Mouse (Mus musculus): ENCODE results near the gene Gucy2g. TPM values are rescaled to one million over a fixed set of nuclear protein-coding genes. Genes with fewer than 3 reads are reported as not detected.
A peak's percentile ranks its signal among the peaks of the same experiment; 100 is the strongest.

Gucy2g gene
- 0.05 TPM in 1 of 2 replicates, not detected in the other for polyA plus RNA-seq (2015; fragmentation: Nextera tagmentation; extraction: Ambion mirVana)

DNA sequence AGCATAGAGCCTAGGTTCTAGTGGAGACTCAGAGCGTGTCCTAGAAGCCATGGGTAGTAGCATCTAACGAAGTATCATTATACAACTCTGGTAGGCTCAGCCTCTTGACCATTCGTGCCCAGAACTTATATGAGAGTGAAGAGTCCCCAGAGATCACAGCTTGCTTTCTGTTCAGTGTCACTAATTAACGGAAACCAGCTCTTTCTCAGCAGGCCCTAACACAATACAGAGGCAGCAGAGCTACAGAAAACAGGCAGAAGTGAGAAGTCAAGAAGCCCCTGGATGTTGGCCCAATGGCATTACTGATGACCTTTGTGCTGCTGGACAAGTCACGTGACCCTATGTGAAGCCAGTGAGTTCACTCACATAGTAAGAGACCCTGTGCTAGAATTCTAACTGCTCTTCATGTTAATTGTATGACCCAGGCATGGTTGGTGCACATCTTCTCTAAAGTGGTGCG is at the start of gene Gucy2g:
Gene Gucy2g (minus strand): TSS at position 51 of the 460 bp plus-strand sequence.
- Histone ChIP-seq H3K4me2 (no peak within 1 kb of the TSS), H3K36me3 (no peaks in the 10 kb centered on the region), H3K27me3 (no peaks in the 10 kb centered on the region), H3K27ac (no peak within 1 kb of the TSS), H3K9ac (no peak within 1 kb of the TSS), H3K4me1 (peaks cover 20% of the 10 kb centered on the region), H3K4me3 (no peak within 1 kb of the TSS), H3K9me3 (no peaks in the 10 kb centered on the region)
- 77% methylated on average over 6 of the region's 6 CpGs for WGBS
- ATAC-seq (ENCODE audit: borderline replicate concordance, extremely low read depth, low FRiP score, low TSS enrichment), result no peak

DNA sequence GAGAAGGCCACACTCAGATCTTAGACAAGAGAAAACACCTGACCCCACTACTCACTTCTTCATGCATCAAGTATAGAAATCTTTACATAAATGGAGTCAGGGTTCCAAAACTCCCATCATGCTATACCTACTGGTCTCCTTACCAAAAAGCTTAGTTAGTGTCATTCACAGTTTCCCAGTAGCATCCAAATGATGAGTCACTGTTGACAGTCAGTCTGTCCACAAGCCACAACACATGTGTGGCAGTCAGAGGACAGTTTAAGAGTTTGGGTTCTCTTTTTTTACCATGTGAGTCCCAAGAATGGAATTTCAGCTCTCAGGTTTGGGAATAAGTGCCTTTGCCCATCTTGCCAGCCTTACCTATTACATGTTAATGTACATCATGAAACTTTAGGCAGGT is 47.9 kb upstream of the Gucy2g start:
- Histone ChIP-seq H3K4me1 (no peaks in the 10 kb centered on the region), H3K27ac (no peak overlapping the region), H3K4me2 (no peak overlapping the region), H3K9ac (no peak overlapping the region), H3K9me3 (no peaks in the 10 kb centered on the region), H3K36me3 (peaks cover 53% of the 10 kb centered on the region), H3K27me3 (no peaks in the 10 kb centered on the region), H3K4me3 (no peak overlapping the region)
- no peak for ATAC-seq (ENCODE audit: borderline replicate concordance, extremely low read depth, low FRiP score, low TSS enrichment)

DNA sequence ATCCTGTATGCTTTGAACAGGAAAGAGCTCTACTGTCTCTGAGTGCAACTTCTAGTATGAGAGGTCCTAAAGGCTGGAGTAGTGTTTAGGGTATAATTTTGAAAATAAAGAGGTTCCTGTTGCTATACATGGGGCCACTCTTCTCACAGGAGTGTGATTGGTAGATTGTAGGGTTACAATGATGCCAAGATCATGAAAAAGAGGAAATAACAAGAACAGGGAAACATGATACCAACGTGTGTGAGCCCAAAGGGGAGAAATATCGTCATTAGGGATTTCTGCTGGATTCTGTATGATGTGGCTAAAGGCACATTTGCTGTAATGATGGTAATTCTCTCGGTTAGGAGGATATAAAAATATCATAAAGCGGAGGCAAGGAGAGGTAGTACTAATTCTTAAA is 45.0 kb upstream of the Gucy2g start:
- no peak overlapping the region for H3K4me3 ChIP-seq
- H3K36me3 ChIP-seq, result peaks cover 59% of the 10 kb centered on the region
- ATAC-seq (ENCODE audit: borderline replicate concordance, extremely low read depth, low FRiP score, low TSS enrichment), result no peak
- no peak overlapping the region for H3K4me2 ChIP-seq
- no peak overlapping the region for H3K9ac ChIP-seq
- no peak overlapping the region for H3K27ac ChIP-seq
- H3K27me3 ChIP-seq, result no peaks in the 10 kb centered on the region
- WGBS, result 85% methylated on average over 4 of the region's 4 CpGs
- H3K4me1 ChIP-seq, result no peaks in the 10 kb centered on the region
- H3K9me3 ChIP-seq, result no peaks in the 10 kb centered on the region

- Histone ChIP-seq H3K9me3 (no peaks in the 10 kb centered on the region), H3K9ac (no peak overlapping the region), H3K4me1 (no peaks in the 10 kb centered on the region), H3K4me3 (no peak overlapping the region), H3K36me3 (peaks cover 61% of the 10 kb centered on the region), H3K27me3 (no peaks in the 10 kb centered on the region), H3K27ac (no peak overlapping the region), H3K4me2 (no peak overlapping the region)
- ATAC-seq (ENCODE audit: borderline replicate concordance, extremely low read depth, low FRiP score, low TSS enrichment), result no peak
- WGBS, result 80% methylated on average over 4 of the region's 4 CpGs
Observed at GRCm38 (mm10) chr19:55284093-55284492, 43.1 kb upstream of the Gucy2g start.

GRCm38 (mm10) chr19:55276770-55277169 is 35.7 kb upstream of the Gucy2g start:
- no peak overlapping the region for H3K4me2 ChIP-seq
- 0 out of 2 replicates have a peak, but pooled peaks cover 3% of the 10 kb centered on the region for H3K4me1 ChIP-seq
- H3K9ac ChIP-seq, result no peak overlapping the region
- H3K27me3 ChIP-seq, result no peaks in the 10 kb centered on the region
- WGBS, result 79% methylated on average over 3 of the region's 3 CpGs
- H3K27ac ChIP-seq, result no peak overlapping the region
- H3K36me3 ChIP-seq, result peaks cover 33% of the 10 kb centered on the region
- no peak overlapping the region for H3K4me3 ChIP-seq
- ATAC-seq (ENCODE audit: borderline replicate concordance, extremely low read depth, low FRiP score, low TSS enrichment), result no peak
- no peaks in the 10 kb centered on the region for H3K9me3 ChIP-seq

DNA sequence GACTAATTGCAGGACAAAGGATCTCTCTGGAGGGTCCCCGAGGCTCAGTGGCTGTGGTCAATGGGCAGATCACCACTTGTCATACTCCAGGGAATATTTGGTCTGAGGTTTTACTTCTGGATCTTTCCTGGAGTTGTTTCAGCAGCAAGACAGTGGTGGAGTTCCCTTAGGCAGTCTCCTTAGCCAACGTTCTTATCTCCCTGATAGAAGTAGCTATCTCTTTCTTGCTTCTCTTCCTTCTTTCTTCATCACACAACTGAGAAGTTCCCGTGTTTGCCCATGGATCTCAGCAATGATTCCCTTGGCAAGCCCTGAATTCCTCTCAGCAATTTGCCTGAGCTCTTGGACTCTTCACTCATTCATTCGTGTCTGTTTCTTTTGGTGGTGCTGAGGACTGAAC is 35.1 kb upstream of the Gucy2g start:
- H3K4me1 ChIP-seq, result 0 out of 2 replicates have a peak, but pooled peaks cover 3% of the 10 kb centered on the region
- no peak overlapping the region for H3K9ac ChIP-seq
- H3K4me3 ChIP-seq, result no peak overlapping the region
- no peak overlapping the region for H3K4me2 ChIP-seq
- no peak for ATAC-seq (ENCODE audit: borderline replicate concordance, extremely low read depth, low FRiP score, low TSS enrichment)
- H3K27me3 ChIP-seq, result no peaks in the 10 kb centered on the region
- H3K36me3 ChIP-seq, result peaks cover 26% of the 10 kb centered on the region
- no peak overlapping the region for H3K27ac ChIP-seq
- no peaks in the 10 kb centered on the region for H3K9me3 ChIP-seq
- 75% methylated on average over 4 of the region's 4 CpGs for WGBS

GRCm38 (mm10) chr19:55273340-55273739 is 32.3 kb upstream of the Gucy2g start:
- H3K36me3 ChIP-seq, result peaks cover 13% of the 10 kb centered on the region; the same call in 1 of the 2 replicates
- H3K4me3 ChIP-seq, result no peak overlapping the region
- ATAC-seq (ENCODE audit: borderline replicate concordance, extremely low read depth, low FRiP score, low TSS enrichment), result no peak
- H3K27ac ChIP-seq, result no peak overlapping the region
- H3K9ac ChIP-seq, result no peak overlapping the region
- H3K27me3 ChIP-seq, result no peaks in the 10 kb centered on the region
- 63% methylated on average over 6 of the region's 6 CpGs for WGBS
- no peaks in the 10 kb centered on the region for H3K9me3 ChIP-seq
- no peak overlapping the region for H3K4me2 ChIP-seq
- H3K4me1 ChIP-seq, result peaks cover 21% of the 10 kb centered on the region

- Histone ChIP-seq H3K27ac (peak overlapping the region; percentile 90), H3K36me3 (peaks cover 9% of the 10 kb centered on the region; the same call in 1 of the 2 replicates)
- peak; percentile 83 for ATAC-seq (ENCODE audit: borderline replicate concordance, extremely low read depth, low FRiP score, low TSS enrichment)
Observed at GRCm38 (mm10) chr19:55271448-55271847, 30.4 kb upstream of the Gucy2g start.

GRCm38 (mm10) chr19:55269051-55269450 is 28.0 kb upstream of the Gucy2g start:
- no peak for ATAC-seq (ENCODE audit: borderline replicate concordance, extremely low read depth, low FRiP score, low TSS enrichment)
- H3K4me1 ChIP-seq, result peaks cover 33% of the 10 kb centered on the region
- H3K9me3 ChIP-seq, result no peaks in the 10 kb centered on the region
- 60% methylated on average over 5 of the region's 5 CpGs for WGBS
- H3K27me3 ChIP-seq, result no peaks in the 10 kb centered on the region
- no peak overlapping the region for H3K4me2 ChIP-seq
- no peak overlapping the region for H3K4me3 ChIP-seq
- H3K36me3 ChIP-seq, result peaks cover 9% of the 10 kb centered on the region; the same call in 1 of the 2 replicates
- H3K27ac ChIP-seq, result peak overlapping the region; percentile 90
- no peak overlapping the region for H3K9ac ChIP-seq

More at GRCm38 (mm10) chr19:55271448-55271847, 30.4 kb upstream of the Gucy2g start:
- Histone ChIP-seq H3K9ac (no peak overlapping the region), H3K4me3 (no peak overlapping the region), H3K4me2 (no peak overlapping the region), H3K27me3 (no peaks in the 10 kb centered on the region), H3K4me1 (peaks cover 33% of the 10 kb centered on the region), H3K9me3 (no peaks in the 10 kb centered on the region)
- 36% methylated on average over 3 of the region's 3 CpGs for WGBS

DNA sequence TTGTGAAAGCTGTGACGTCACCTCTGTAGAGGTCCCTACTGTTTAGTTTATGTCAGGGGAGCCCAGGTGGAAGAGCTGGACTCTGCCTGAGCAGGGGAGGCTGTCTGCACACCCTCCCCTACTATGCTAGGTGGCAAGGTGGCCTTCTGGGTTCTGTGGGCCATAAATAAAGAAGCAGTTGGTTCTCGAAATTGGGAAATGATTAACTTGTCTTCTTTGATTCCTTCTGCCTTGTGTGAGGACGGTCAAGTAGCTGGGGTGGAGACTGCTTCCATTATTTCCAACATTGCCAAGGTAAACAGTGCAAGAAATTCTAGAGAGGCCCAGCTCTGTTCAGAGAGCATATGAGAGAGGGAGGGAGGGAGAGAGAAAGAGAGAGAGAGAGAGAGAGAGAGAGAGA is 27.1 kb upstream of the Gucy2g start:
- ATAC-seq (ENCODE audit: borderline replicate concordance, extremely low read depth, low FRiP score, low TSS enrichment), result peak; percentile 72; the same call in 1 of the 2 replicates
- no peaks in the 10 kb centered on the region for H3K9me3 ChIP-seq
- H3K27ac ChIP-seq, result peak overlapping the region; percentile 90
- H3K27me3 ChIP-seq, result no peaks in the 10 kb centered on the region
- H3K4me3 ChIP-seq, result no peak overlapping the region
- WGBS, result 36% methylated on average over 3 of the region's 3 CpGs
- no peak overlapping the region for H3K9ac ChIP-seq
- 0 out of 2 replicates have a peak overlapping the region, but pooled peaks have one; percentile 4 for H3K4me2 ChIP-seq
- H3K36me3 ChIP-seq, result peaks cover 5% of the 10 kb centered on the region; the same call in 1 of the 2 replicates
- peaks cover 33% of the 10 kb centered on the region for H3K4me1 ChIP-seq

GRCm38 (mm10) chr19:55266786-55267185 is 25.8 kb upstream of the Gucy2g start:
- no peaks in the 10 kb centered on the region for H3K9me3 ChIP-seq
- peaks cover 30% of the 10 kb centered on the region for H3K4me1 ChIP-seq
- H3K4me3 ChIP-seq, result no peak overlapping the region
- H3K36me3 ChIP-seq, result no peaks in the 10 kb centered on the region
- no peak overlapping the region for H3K4me2 ChIP-seq
- H3K9ac ChIP-seq, result no peak overlapping the region
- no peak for ATAC-seq (ENCODE audit: borderline replicate concordance, extremely low read depth, low FRiP score, low TSS enrichment)
- peak overlapping the region; percentile 90 for H3K27ac ChIP-seq
- WGBS, result 76% methylated on average over 3 of the region's 3 CpGs
- no peaks in the 10 kb centered on the region for H3K27me3 ChIP-seq

DNA sequence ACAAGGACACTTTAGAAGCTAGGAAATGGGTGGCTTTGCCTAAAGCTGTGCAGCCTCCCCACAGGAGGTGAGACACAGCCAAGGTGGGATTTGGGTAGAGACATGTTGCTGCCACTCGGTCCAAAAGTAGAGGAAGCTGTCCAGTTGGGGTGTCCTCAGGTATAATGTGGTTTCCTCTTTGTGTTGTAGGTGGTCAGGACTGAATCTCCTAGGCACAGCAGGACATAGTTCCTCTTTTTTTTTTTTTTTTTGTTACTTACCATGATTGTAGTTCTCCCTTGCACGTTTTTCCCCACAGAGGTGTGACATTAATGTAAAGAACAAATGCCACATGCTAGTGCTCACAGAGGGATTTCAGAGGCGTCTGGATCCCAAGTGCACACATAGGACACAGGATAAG is 24.2 kb upstream of the Gucy2g start:
- Histone ChIP-seq H3K4me2 (no peak overlapping the region), H3K27ac (no peak overlapping the region), H3K4me1 (peaks cover 26% of the 10 kb centered on the region), H3K9me3 (no peaks in the 10 kb centered on the region), H3K9ac (no peak overlapping the region), H3K27me3 (no peaks in the 10 kb centered on the region), H3K36me3 (no peaks in the 10 kb centered on the region), H3K4me3 (no peak overlapping the region)
- ATAC-seq (ENCODE audit: borderline replicate concordance, extremely low read depth, low FRiP score, low TSS enrichment), result no peak
- 78% methylated on average over 3 of the region's 3 CpGs for WGBS
